In genomic region chr17:56673647-56674416, GRCm38 (mm10) we compare ENCODE assay signal across 9 mouse cellular contexts. TPM values are rescaled to one million over a fixed set of nuclear protein-coding genes. Genes with fewer than 3 reads are reported as not detected.
DNase-seq lines count a peak whose midpoint lies in the region; ATAC-seq and TF ChIP-seq lines count a peak whose summit lies in the region.
"Had no signal": no experiment of that assay in that cellular context is flagged by ENCODE, and none has a peak within 500 bp of the region (broad histone marks: within the 10 kb centered on the region; RNA-seq: fewer than 3 reads in every experiment).

No protein-coding gene starts in this region.

- peaks cover 52% of the 10 kb centered on the region for H3K79me3 ChIP-seq in C2C12 (ENCODE audit: low read depth)

- TF ChIP-seq CTCF in C2C12 (IDR thresholded peaks at IDR 0.05; ENCODE audit: control insufficient read depth, insufficient read depth, insufficient read length): no peak
- no peak for TF ChIP-seq CTCF in stomach, postnatal 0 days (IDR thresholded peaks at IDR 0.05; ENCODE audit: low read depth)

- H3K4me2 ChIP-seq in hindbrain, embryonic 15.5 days: peak overlapping the region; percentile 84
- H3K4me2 ChIP-seq in stomach, postnatal 0 days (replicated peaks; ENCODE audit: low read depth): peak overlapping the region; percentile 91

- H3K79me2 ChIP-seq in C2C12 (ENCODE audit: control insufficient read depth, insufficient read depth): peaks cover 56% of the 10 kb centered on the region

- no peaks in the 10 kb centered on the region for H3K9me3 ChIP-seq in embryonic facial prominence, embryonic 10.5 days
- no peaks in the 10 kb centered on the region for H3K9me3 ChIP-seq in hindbrain, embryonic 15.5 days
- no peaks in the 10 kb centered on the region for H3K9me3 ChIP-seq in stomach, postnatal 0 days (ENCODE audit: control insufficient read depth, low read length)

- TF ChIP-seq EP300 in stomach, postnatal 0 days (optimal IDR thresholded peaks at IDR 0.05): no peak

- peak overlapping the region; percentile 82 for H3ac ChIP-seq in C2C12 (ENCODE audit: control insufficient read depth, insufficient read length, low read depth)

- DNase-seq in heart, adult 18-20 months: peak; percentile 18 to 40
- DNase-seq in heart, postnatal 4 days: no peak
- DNase-seq in embryonic facial prominence, embryonic 10.5 days (ENCODE audit: low spot score): no peak
- peak; percentile 17 for DNase-seq in lung, postnatal 10 days
- DNase-seq in stomach, postnatal 0 days (ENCODE audit: low spot score): no peak
- no peak for DNase-seq in thymus, postnatal 4 days

- H3K27ac ChIP-seq in embryonic facial prominence, embryonic 10.5 days (replicated peaks): peak overlapping the region; percentile 97
- H3K27ac ChIP-seq in hindbrain, embryonic 15.5 days (replicated peaks): peak overlapping the region; percentile 85
- peak overlapping the region; percentile 88 for H3K27ac ChIP-seq in stomach, postnatal 0 days (replicated peaks)

- peaks cover 24% of the 10 kb centered on the region for H3K36me3 ChIP-seq in C2C12 (ENCODE audit: control insufficient read depth, insufficient read depth)
- H3K36me3 ChIP-seq in embryonic facial prominence, embryonic 10.5 days (replicated peaks): peaks cover 42% of the 10 kb centered on the region
- H3K36me3 ChIP-seq in hindbrain, embryonic 15.5 days: peaks cover 8% of the 10 kb centered on the region; the same call in 1 of the 2 replicates
- 0 out of 2 replicates have a peak, but pooled peaks cover 2% of the 10 kb centered on the region for H3K36me3 ChIP-seq in stomach, postnatal 0 days (ENCODE audit: control insufficient read depth, insufficient read depth, low read length)

- no peaks in the 10 kb centered on the region for H3K27me3 ChIP-seq in C2C12 (ENCODE audit: control insufficient read depth, insufficient read depth, insufficient read length)
- no peaks in the 10 kb centered on the region for H3K27me3 ChIP-seq in embryonic facial prominence, embryonic 10.5 days (replicated peaks; ENCODE audit: low read depth, poor library complexity, severe bottlenecking)
- H3K27me3 ChIP-seq in hindbrain, embryonic 15.5 days: no peaks in the 10 kb centered on the region
- no peaks in the 10 kb centered on the region for H3K27me3 ChIP-seq in stomach, postnatal 0 days (ENCODE audit: control insufficient read depth, insufficient read depth, low read length)

- WGBS in embryonic facial prominence, embryonic 10.5 days: 2% methylated on average over 37 of the region's 37 CpGs
- 2% methylated on average over 37 of the region's 37 CpGs for WGBS in hindbrain, embryonic 15.5 days
- WGBS in stomach, postnatal 0 days: 1% methylated on average over 32 of the region's 37 CpGs

- no peak; the same call in 1 of the 2 replicates for ATAC-seq in hindbrain, embryonic 15.5 days (ENCODE audit: low FRiP score, low read depth)
- ATAC-seq in stomach, postnatal 0 days (ENCODE audit: low FRiP score, low TSS enrichment): peak; percentile 11; the same call in 1 of the 2 replicates

- peaks cover 33% of the 10 kb centered on the region for H3K4me1 ChIP-seq in embryonic facial prominence, embryonic 10.5 days
- peaks cover 41% of the 10 kb centered on the region for H3K4me1 ChIP-seq in hindbrain, embryonic 15.5 days (replicated peaks)
- no peaks in the 10 kb centered on the region; the same call in 1 of the 2 replicates for H3K4me1 ChIP-seq in stomach, postnatal 0 days (replicated peaks; ENCODE audit: control insufficient read depth, insufficient read depth)

- H3K4me3 ChIP-seq in C2C12 (ENCODE audit: insufficient read depth, poor library complexity, severe bottlenecking): peak overlapping the region; percentile 87
- H3K4me3 ChIP-seq in embryonic facial prominence, embryonic 10.5 days: peak overlapping the region; percentile 86
- peak overlapping the region; percentile 96 for H3K4me3 ChIP-seq in hindbrain, embryonic 15.5 days
- peak overlapping the region; percentile 92 for H3K4me3 ChIP-seq in stomach, postnatal 0 days (ENCODE audit: low read depth, low read length)

- H3K9ac ChIP-seq in hindbrain, embryonic 15.5 days: peak overlapping the region; percentile 89
- peak overlapping the region; percentile 96 for H3K9ac ChIP-seq in stomach, postnatal 0 days (ENCODE audit: low read length)

TF ChIP-seq in C2C12, 6 proteins besides CTCF, POLR2A, EP300 and RAD21:
- TF ChIP-seq MAX (IDR thresholded peaks at IDR 0.05) (no peak), FOSL1 (IDR thresholded peaks at IDR 0.05; ENCODE audit: insufficient read depth, low read length, poor library complexity, severe bottlenecking) (no peak), USF1 (IDR thresholded peaks at IDR 0.05; ENCODE audit: low read depth) (no peak), CEBPB (IDR thresholded peaks at IDR 0.05; ENCODE audit: low read depth) (no peak)

RNA-seq across cellular contexts. Expression of gene Ranbp3, which starts 0.7 kb away (rescaled TPM):
- total RNA-seq in heart, adult 18-20 months (2021): 10 to 100 TPM; 33.8 to 35.7 TPM
- 10 to 100 TPM; 60.5 to 61.8 TPM for total RNA-seq in heart, postnatal 4 days (2021)
- 107 TPM for polyA plus RNA-seq in C2C12 (2012; fragmentation: generic; extraction: Trizol)
- 132 and 138 TPM in 2 replicates for polyA plus RNA-seq in embryonic facial prominence, embryonic 10.5 days (2016; fragmentation: Nextera tagmentation; extraction: Ambion mirVana)
- 103 and 107 TPM in 2 replicates for polyA plus RNA-seq in hindbrain, embryonic 15.5 days (2015; fragmentation: Nextera tagmentation; extraction: Ambion mirVana)
- 34.5 and 35.4 TPM in 2 replicates for polyA plus RNA-seq in stomach, postnatal 0 days (2015; fragmentation: Nextera tagmentation; extraction: Ambion mirVana)

RNA-seq across cellular contexts. Expression of gene Ndufa11, which starts 43.7 kb away (rescaled TPM):
- total RNA-seq in heart, adult 18-20 months (2021): 100 to 1,000 TPM; 844 to 954 TPM
- 100 to 1,000 TPM; 705 to 809 TPM for total RNA-seq in heart, postnatal 4 days (2021)
- 312 TPM for polyA plus RNA-seq in C2C12 (2012; fragmentation: generic; extraction: Trizol)
- polyA plus RNA-seq in embryonic facial prominence, embryonic 10.5 days (2016; fragmentation: Nextera tagmentation; extraction: Ambion mirVana): 388 and 402 TPM in 2 replicates
- polyA plus RNA-seq in hindbrain, embryonic 15.5 days (2015; fragmentation: Nextera tagmentation; extraction: Ambion mirVana): 579 and 588 TPM in 2 replicates
- 584 and 595 TPM in 2 replicates for polyA plus RNA-seq in stomach, postnatal 0 days (2015; fragmentation: Nextera tagmentation; extraction: Ambion mirVana)

RNA-seq across cellular contexts. Expression of gene Vmac, which starts 44.0 kb away (rescaled TPM):
- 1 to 10 TPM; 3.3 to 4.5 TPM for total RNA-seq in heart, adult 18-20 months (2021)
- 1 to 10 TPM; 5.3 to 8.0 TPM for total RNA-seq in heart, postnatal 4 days (2021)
- 4.5 TPM for polyA plus RNA-seq in C2C12 (2012; fragmentation: generic; extraction: Trizol)
- 14.1 and 14.5 TPM in 2 replicates for polyA plus RNA-seq in embryonic facial prominence, embryonic 10.5 days (2016; fragmentation: Nextera tagmentation; extraction: Ambion mirVana)
- 15.2 and 16.7 TPM in 2 replicates for polyA plus RNA-seq in hindbrain, embryonic 15.5 days (2015; fragmentation: Nextera tagmentation; extraction: Ambion mirVana)
- polyA plus RNA-seq in stomach, postnatal 0 days (2015; fragmentation: Nextera tagmentation; extraction: Ambion mirVana): 19.0 and 22.8 TPM in 2 replicates

RNA-seq across cellular contexts. Expression of gene Catsperd, which starts 45.9 kb away (rescaled TPM):
- total RNA-seq in heart, adult 18-20 months (2021): under 1 TPM in 1 of 2 experiments, not detected in 1; 0.10 TPM
- total RNA-seq in heart, postnatal 4 days (2021): under 1 TPM; 0.17 to 0.20 TPM
- 0.07 TPM for polyA plus RNA-seq in C2C12 (2012; fragmentation: generic; extraction: Trizol)
- polyA plus RNA-seq in embryonic facial prominence, embryonic 10.5 days (2016; fragmentation: Nextera tagmentation; extraction: Ambion mirVana): 0.73 and 0.77 TPM in 2 replicates
- polyA plus RNA-seq in hindbrain, embryonic 15.5 days (2015; fragmentation: Nextera tagmentation; extraction: Ambion mirVana): 1.2 and 1.7 TPM in 2 replicates
- 0.10 and 0.18 TPM in 2 replicates for polyA plus RNA-seq in stomach, postnatal 0 days (2015; fragmentation: Nextera tagmentation; extraction: Ambion mirVana)
- total RNA-seq: heart, postnatal 36 days had no signal

RNA-seq across cellular contexts. Expression of gene Lonp1, which starts 47.1 kb away (rescaled TPM):
- total RNA-seq in heart, adult 18-20 months (2021): 100 to 1,000 TPM; 125 to 130 TPM
- 10 to 100 TPM; 89.0 to 90.5 TPM for total RNA-seq in heart, postnatal 4 days (2021)
- polyA plus RNA-seq in C2C12 (2012; fragmentation: generic; extraction: Trizol): 120 TPM
- 56.5 and 59.0 TPM in 2 replicates for polyA plus RNA-seq in embryonic facial prominence, embryonic 10.5 days (2016; fragmentation: Nextera tagmentation; extraction: Ambion mirVana)
- 44.2 and 49.2 TPM in 2 replicates for polyA plus RNA-seq in hindbrain, embryonic 15.5 days (2015; fragmentation: Nextera tagmentation; extraction: Ambion mirVana)
- 25.8 and 27.5 TPM in 2 replicates for polyA plus RNA-seq in stomach, postnatal 0 days (2015; fragmentation: Nextera tagmentation; extraction: Ambion mirVana)

Comparison
In these comparisons a context has a peak if more than half of its experiments do, and no peak if none do; other contexts are left out.
1. DNase-seq: peak in heart, adult 18-20 months (2 of 2) and lung, postnatal 10 days (single experiment); none in heart, postnatal 4 days (single experiment), embryonic facial prominence, embryonic 10.5 days (single experiment), stomach, postnatal 0 days (single experiment) and thymus, postnatal 4 days (single experiment).
2. Peak in every context shown above with its lines, with median percentiles within 50 percentile points of each other: H3K4me3 ChIP-seq and H3K27ac ChIP-seq.